Mouse (Mus musculus) thymus, postnatal 0 days (tissue): ENCODE measurements around the gene Cln5. TPM values are rescaled to one million over a fixed set of nuclear protein-coding genes. Genes with fewer than 3 reads are reported as not detected.

Source experiments
- DNase-seq: peaks from one replicate; pipeline ENCODE4 v3.0.0-alpha.2; 2015; ENCODE audit warnings: low spot score
- polyA plus RNA-seq: library from polyadenylated mRNA; unstranded; fragments of >200 nt; fragmentation: Nextera tagmentation; extraction: Ambion mirVana; gene quantifications from 2 replicates; pipeline ENCODE4 v1.2.1, GENCODE M21; 2015

Gene Cln5
- polyA plus RNA-seq, 1 experiment from 2014 or later, result 25.6 TPM

- DNase-seq, result no peak
Measured at GRCm38 (mm10) chr14:103109971-103110370, 40.0 kb downstream of the Cln5 start.

- DNase-seq, result no peak
Measured at GRCm38 (mm10) chr14:103112606-103113363, 42.8 kb downstream of the Cln5 start.

GRCm38 (mm10) chr14:103114994-103115670, 45.1 kb downstream of the Cln5 start:
- no peak for DNase-seq

- DNase-seq, result no peak
Measured at GRCm38 (mm10) chr14:103125756-103126155, 55.7 kb downstream of the Cln5 start.

Other genes with a start within 250 kb of the Cln5 start
- gene Kctd12, start 87.6 kb upstream of the Cln5 start, polyA plus RNA-seq, result 4.7 and 5.0 TPM in 2 replicates
- 0.18 and 0.19 TPM in 2 replicates for gene Acod1, start 23.2 kb upstream of the Cln5 start, polyA plus RNA-seq
- gene Fbxl3, start 29.4 kb downstream of the Cln5 start, polyA plus RNA-seq, result 25.0 and 29.3 TPM in 2 replicates